Mouse (Mus musculus): Measurements from ENCODE around the gene Sytl4. TPM values are rescaled to one million over a fixed set of nuclear protein-coding genes. Genes with fewer than 3 reads are reported as not detected.

The Sytl4 gene
- polyA plus RNA-seq, 1 experiment from 2014 or later = 0.94 TPM

- Histone ChIP-seq H3K27me3 (ENCODE audit: control insufficient read depth, insufficient read depth, low read depth, low read length) (no peaks in the 10 kb centered on the region), H3K4me2 (ENCODE audit: low read depth, low read length) (peak within 1 kb of the TSS; percentile 64), H3K36me3 (ENCODE audit: control insufficient read depth, insufficient read depth) (no peaks in the 10 kb centered on the region), H3K9ac (ENCODE audit: low read depth, low read length) (peak within 1 kb of the TSS; percentile 54), H3K4me1 (ENCODE audit: control insufficient read depth, low read depth, low read length) (no peaks in the 10 kb centered on the region), H3K9me3 (replicated peaks; ENCODE audit: control insufficient read depth, low read length) (no peaks in the 10 kb centered on the region), H3K4me3 (ENCODE audit: low read depth, low read length) (peak within 1 kb of the TSS; percentile 55), H3K27ac (ENCODE audit: low read length) (no peak within 1 kb of the TSS)
- 20% methylated on average over 33 of the region's 33 CpGs for whole genome bisulfite sequencing (ENCODE audit: insufficient replicate concordance)
- peak; percentile 68 for ATAC-seq (ENCODE audit: low read depth)
Observed at GRCm38 (mm10) chrX:133898014-133898542, 83.5 kb downstream of the Sytl4 start, which contains the start of gene Tspan6. TSS of gene Tspan6 (minus strand) at chrX:133898429.

- Histone ChIP-seq H3K4me1 (ENCODE audit: control insufficient read depth, low read depth, low read length) (no peaks in the 10 kb centered on the region), H3K9ac (ENCODE audit: low read depth, low read length) (no peak overlapping the region), H3K4me2 (ENCODE audit: low read depth, low read length) (no peak overlapping the region), H3K27ac (ENCODE audit: low read length) (no peak overlapping the region), H3K4me3 (ENCODE audit: low read depth, low read length) (no peak overlapping the region), H3K36me3 (ENCODE audit: control insufficient read depth, insufficient read depth) (no peaks in the 10 kb centered on the region), H3K27me3 (ENCODE audit: control insufficient read depth, insufficient read depth, low read depth, low read length) (no peaks in the 10 kb centered on the region), H3K9me3 (replicated peaks; ENCODE audit: control insufficient read depth, low read length) (no peaks in the 10 kb centered on the region)
- WGBS (ENCODE audit: insufficient replicate concordance) = 70% methylated on average over 5 of the region's 5 CpGs
- ATAC-seq (ENCODE audit: low read depth) = no peak
Observed at GRCm38 (mm10) chrX:133888111-133888510, 93.5 kb downstream of the Sytl4 start.

- no peak for ATAC-seq (ENCODE audit: low read depth)
- Histone ChIP-seq H3K9me3 (replicated peaks; ENCODE audit: control insufficient read depth, low read length) (no peaks in the 10 kb centered on the region), H3K9ac (ENCODE audit: low read depth, low read length) (no peak overlapping the region), H3K4me2 (ENCODE audit: low read depth, low read length) (no peak overlapping the region), H3K27me3 (ENCODE audit: control insufficient read depth, insufficient read depth, low read depth, low read length) (no peaks in the 10 kb centered on the region), H3K4me1 (ENCODE audit: control insufficient read depth, low read depth, low read length) (no peaks in the 10 kb centered on the region), H3K36me3 (ENCODE audit: control insufficient read depth, insufficient read depth) (no peaks in the 10 kb centered on the region), H3K4me3 (ENCODE audit: low read depth, low read length) (no peak overlapping the region), H3K27ac (ENCODE audit: low read length) (no peak overlapping the region)
- 35% methylated on average over 3 of the region's 3 CpGs for whole genome bisulfite sequencing (ENCODE audit: insufficient replicate concordance)
Observed at GRCm38 (mm10) chrX:133887308-133887707, 94.3 kb downstream of the Sytl4 start.

Other genes starting within 250 kb of the Sytl4 start
- 0.94 and 1.1 TPM in 2 replicates for gene Tnmd, start 130.8 kb downstream of the Sytl4 start, polyA plus RNA-seq (2015; fragmentation: Nextera tagmentation; extraction: Ambion mirVana)
- 9.0 and 9.7 TPM in 2 replicates for gene Tspan6, start 83.4 kb downstream of the Sytl4 start, polyA plus RNA-seq (2015; fragmentation: Nextera tagmentation; extraction: Ambion mirVana)
- gene Srpx2, start 73.4 kb downstream of the Sytl4 start, polyA plus RNA-seq (2015; fragmentation: Nextera tagmentation; extraction: Ambion mirVana) = 0.71 and 0.97 TPM in 2 replicates
- gene Cstf2, start 77.4 kb upstream of the Sytl4 start, polyA plus RNA-seq (2015; fragmentation: Nextera tagmentation; extraction: Ambion mirVana) = 17.3 and 18.1 TPM in 2 replicates
- gene Xkrx, start 180.3 kb upstream of the Sytl4 start, polyA plus RNA-seq (2015; fragmentation: Nextera tagmentation; extraction: Ambion mirVana) = not detected in 2 replicates
- not detected in 2 replicates for gene Arl13a, start 205.7 kb upstream of the Sytl4 start, polyA plus RNA-seq (2015; fragmentation: Nextera tagmentation; extraction: Ambion mirVana)
- gene Nox1, start 240.1 kb upstream of the Sytl4 start, polyA plus RNA-seq (2015; fragmentation: Nextera tagmentation; extraction: Ambion mirVana) = not detected in 2 replicates

Measured in liver, embryonic 16.5 days (tissue).